Mouse (Mus musculus) CH12.LX (cell line): Measurements from ENCODE around the gene Bach2.

Source experiments
- BHLHE40 ChIP-seq: IDR thresholded peaks from 2 replicates; pipeline ENCODE4 v1.6.1; 2011; ENCODE audit warnings: mild to moderate bottlenecking, low read depth, low read length, improper control_type of control experiment
- CTCF ChIP-seq, 2 experiments: IDR thresholded peaks in 1 of 2; conservative IDR thresholded peaks in 1 of 2; 2 replicates each; pipeline ENCODE4 v1.5.1; 2011 to 2012; ENCODE audit warnings: low read depth in 2 of 2, low read length in 2 of 2, improper control_type of control experiment in 1 of 2, inconsistent platforms in 1 of 2, mild to moderate bottlenecking in 1 of 2, moderate library complexity in 1 of 2
- EP300 ChIP-seq: IDR thresholded peaks from 2 replicates; pipeline ENCODE4 v1.6.1; 2011; ENCODE audit warnings: low read length, improper control_type of control experiment
- MAX ChIP-seq: IDR thresholded peaks from 2 replicates; pipeline ENCODE4 v1.6.1; 2011; ENCODE audit warnings: low read length, improper control_type of control experiment
- MAZ ChIP-seq: IDR thresholded peaks from 2 replicates; pipeline ENCODE4 v1.6.1; 2012; ENCODE audit warnings: low read depth, mild to moderate bottlenecking, inconsistent platforms, low read length, improper control_type of control experiment, moderate library complexity
- MEF2A ChIP-seq: IDR thresholded peaks from 2 replicates; pipeline ENCODE4 v1.6.1; 2014; ENCODE audit warnings: low read depth, mild to moderate bottlenecking, inconsistent platforms, low read length, improper control_type of control experiment, borderline replicate concordance
- MXI1 ChIP-seq: IDR thresholded peaks from 2 replicates; pipeline ENCODE4 v1.6.1; 2011; ENCODE audit warnings: mild to moderate bottlenecking, low read depth, low read length, improper control_type of control experiment
- NRF1 ChIP-seq: IDR thresholded peaks from 2 replicates; pipeline ENCODE4 v1.6.1; 2014; ENCODE audit warnings: low read depth, mild to moderate bottlenecking, inconsistent platforms, low read length, improper control_type of control experiment, moderate library complexity
- PAX5 ChIP-seq: IDR thresholded peaks from 2 replicates; pipeline ENCODE4 v1.6.1; 2012; ENCODE audit warnings: low read length, inconsistent platforms, mixed read lengths
- POLR2A ChIP-seq: IDR thresholded peaks from 2 replicates; pipeline ENCODE4 v1.6.1; 2011; ENCODE audit warnings: low read depth, mild to moderate bottlenecking, improper control_type of control experiment, low read length

DNA sequence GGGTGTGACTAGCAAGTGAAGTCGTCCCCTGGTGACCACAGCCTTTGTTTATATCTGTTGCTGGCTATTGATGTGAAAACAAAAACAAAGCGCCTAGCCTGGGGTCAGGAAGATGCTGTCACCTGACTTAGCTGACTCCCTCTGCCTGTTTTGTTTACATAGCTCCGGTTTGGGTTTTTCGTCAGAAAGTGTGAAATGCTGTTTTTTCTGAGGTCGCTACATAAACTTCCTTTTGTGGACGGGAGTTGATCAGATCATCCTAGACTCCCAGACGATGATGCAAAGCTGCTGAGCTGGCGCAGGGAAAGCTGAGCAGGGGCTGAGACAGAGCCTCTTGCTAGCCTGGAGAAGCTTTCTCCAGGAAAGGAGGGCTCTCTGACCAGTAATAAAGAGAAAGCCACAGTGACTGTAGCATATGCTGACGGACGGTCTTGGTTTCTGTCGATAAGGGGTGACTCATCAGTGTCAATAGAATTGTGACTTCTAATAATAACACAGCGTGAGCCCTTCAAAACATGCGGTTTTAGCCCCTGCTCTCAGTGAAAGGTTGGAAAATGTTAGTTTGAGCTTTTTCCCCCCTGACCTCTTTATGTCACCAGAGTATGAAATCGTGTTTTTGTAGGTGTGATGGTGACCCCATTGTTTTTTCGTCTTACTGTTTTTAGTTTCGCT, 11.9 kb downstream of the Bach2 start:
- TF ChIP-seq PAX5, result no peak
- TF ChIP-seq POLR2A, result no peak
- TF ChIP-seq MEF2A, result peak; percentile 88
- peak; percentile 73 for TF ChIP-seq EP300
- TF ChIP-seq BHLHE40, result peak; percentile 93
- TF ChIP-seq MAZ, result no peak
- no peak for TF ChIP-seq CTCF (conservative IDR thresholded peaks at IDR 0.05 in 1 of 2, IDR thresholded peaks at IDR 0.05 in 1 of 2; ENCODE audit: low read depth in 2 of 2, low read length in 2 of 2)
- no peak; the same call in 1 of the 2 replicates for TF ChIP-seq MXI1
- TF ChIP-seq NRF1, result no peak
- peak; percentile 36; the same call in 1 of the 2 replicates for TF ChIP-seq MAX
